Mouse (Mus musculus): Measurements from ENCODE around the gene Ctsg. TPM values are rescaled to one million over a fixed set of nuclear protein-coding genes. Genes with fewer than 3 reads are reported as not detected.
"Not testable (repeated sequence)": the region's sequence is repeated elsewhere in the genome, so short reads cannot be mapped to it uniquely, and the experiment has no call there.

Ctsg gene
- polyA plus RNA-seq, 1 experiment from 2014 or later = not detected

DNA sequence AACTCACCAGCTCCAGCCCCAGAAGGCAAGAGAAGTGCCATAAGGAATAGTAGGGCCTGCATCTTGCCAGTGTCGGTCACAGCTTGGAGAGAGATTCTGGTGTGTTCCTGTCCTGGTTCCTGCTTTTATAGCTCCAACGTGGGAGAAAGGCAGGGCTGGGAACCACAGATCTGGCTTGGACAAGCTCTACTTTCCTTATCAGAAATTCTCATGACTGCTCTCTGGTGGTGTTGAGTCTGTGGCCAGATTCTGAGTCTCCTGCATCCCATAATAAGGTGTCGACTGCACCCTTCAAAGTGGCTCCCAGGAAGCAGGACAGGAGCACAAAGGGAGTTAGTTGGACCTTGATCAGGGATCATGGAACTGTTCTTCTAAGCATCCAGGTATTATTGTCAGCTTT is 40.2 kb downstream of the Ctsg start, which contains the start of gene Mcpt4:
TSS of gene Mcpt4 (minus strand) at position 101 of the 400 bp plus-strand sequence.
- not testable (repeated sequence) for H3K4me2 ChIP-seq (ENCODE audit: low read depth, low read length); H3K27ac ChIP-seq (replicated peaks; ENCODE audit: low read depth, low read length); H3K36me3 ChIP-seq (replicated peaks; ENCODE audit: control insufficient read depth, insufficient read depth, low read depth, low read length); ATAC-seq (replicated peaks; ENCODE audit: insufficient number of reproducible peaks, low FRiP score, low TSS enrichment, low read depth); H3K9ac ChIP-seq (replicated peaks; ENCODE audit: low read length); H3K9me3 ChIP-seq (replicated peaks; ENCODE audit: control insufficient read depth, low read length); H3K4me3 ChIP-seq (ENCODE audit: low read depth, low read length); H3K4me1 ChIP-seq (ENCODE audit: control insufficient read depth, insufficient read depth, low read length); DNase-seq (ENCODE audit: low spot score); H3K27me3 ChIP-seq (ENCODE audit: control insufficient read depth, insufficient read depth, low read length)
- 79% methylated on average over 3 of the region's 3 CpGs for WGBS

DNA sequence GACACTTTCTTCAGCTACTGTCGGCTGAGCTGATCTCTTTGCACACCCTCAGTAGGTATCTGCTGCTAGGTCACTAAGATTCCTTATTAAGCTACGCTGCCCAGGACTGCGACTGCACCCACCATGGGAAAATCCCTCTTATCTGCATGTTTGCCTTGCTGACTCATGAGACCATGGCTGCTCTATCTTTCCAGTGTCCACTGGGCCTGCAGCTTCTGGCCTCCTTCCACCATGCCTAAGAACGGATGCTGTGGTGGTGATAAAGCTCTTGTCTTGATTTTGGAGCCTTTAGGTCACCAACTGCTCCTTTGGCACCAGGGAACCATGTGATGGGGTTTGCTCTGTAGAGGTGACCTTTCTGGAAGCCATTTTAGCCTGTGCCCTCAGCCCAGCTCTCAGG is 44.7 kb downstream of the Ctsg start:
- DNase-seq (ENCODE audit: low spot score) (no peak), ATAC-seq (replicated peaks; ENCODE audit: insufficient number of reproducible peaks, low FRiP score, low TSS enrichment, low read depth) (no peak)
- no peaks in the 10 kb centered on the region for H3K36me3 ChIP-seq (replicated peaks; ENCODE audit: control insufficient read depth, insufficient read depth, low read depth, low read length)
- H3K9me3 ChIP-seq (replicated peaks; ENCODE audit: control insufficient read depth, low read length) = no peaks in the 10 kb centered on the region
- H3K27ac ChIP-seq (replicated peaks; ENCODE audit: low read depth, low read length) = no peak overlapping the region
- H3K9ac ChIP-seq (replicated peaks; ENCODE audit: low read length) = no peak overlapping the region
- 81% methylated on average over 4 of the region's 4 CpGs for WGBS
- H3K4me1 ChIP-seq (ENCODE audit: control insufficient read depth, insufficient read depth, low read length) = no peaks in the 10 kb centered on the region
- no peaks in the 10 kb centered on the region for H3K27me3 ChIP-seq (ENCODE audit: control insufficient read depth, insufficient read depth, low read length)
- H3K4me2 ChIP-seq (ENCODE audit: low read depth, low read length) = no peak overlapping the region
- H3K4me3 ChIP-seq (ENCODE audit: low read depth, low read length) = no peak overlapping the region

DNA sequence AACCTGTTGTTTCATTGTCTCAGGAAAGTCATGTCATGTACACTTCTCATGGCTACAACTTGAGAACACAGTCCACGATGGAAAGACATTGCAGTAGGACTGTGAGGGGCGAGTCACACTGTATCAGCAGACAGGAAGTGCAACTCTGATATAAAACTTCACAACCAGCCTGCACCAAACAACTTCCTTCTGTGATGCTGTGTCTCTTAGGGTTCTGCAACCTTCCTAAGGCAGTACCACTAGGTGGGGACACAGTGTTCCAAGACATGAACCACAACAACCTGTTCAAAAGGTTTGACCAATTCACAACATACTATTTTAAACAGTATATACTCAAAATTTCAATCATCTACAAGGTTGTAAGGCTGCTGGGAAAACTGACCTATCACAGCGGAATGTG is 47.0 kb downstream of the Ctsg start:
- no peak overlapping the region for H3K9ac ChIP-seq (replicated peaks; ENCODE audit: low read length)
- H3K4me1 ChIP-seq (ENCODE audit: control insufficient read depth, insufficient read depth, low read length) = no peaks in the 10 kb centered on the region
- H3K9me3 ChIP-seq (replicated peaks; ENCODE audit: control insufficient read depth, low read length) = no peaks in the 10 kb centered on the region
- no peak overlapping the region for H3K4me2 ChIP-seq (ENCODE audit: low read depth, low read length)
- no peaks in the 10 kb centered on the region for H3K36me3 ChIP-seq (replicated peaks; ENCODE audit: control insufficient read depth, insufficient read depth, low read depth, low read length)
- ATAC-seq (replicated peaks; ENCODE audit: insufficient number of reproducible peaks, low FRiP score, low TSS enrichment, low read depth) (no peak), DNase-seq (ENCODE audit: low spot score) (no peak)
- no peak overlapping the region for H3K27ac ChIP-seq (replicated peaks; ENCODE audit: low read depth, low read length)
- 78% methylated on average over 3 of the region's 3 CpGs for whole genome bisulfite sequencing
- H3K4me3 ChIP-seq (ENCODE audit: low read depth, low read length) = no peak overlapping the region
- H3K27me3 ChIP-seq (ENCODE audit: control insufficient read depth, insufficient read depth, low read length) = no peaks in the 10 kb centered on the region

Small RNA genes lying within 50 kb of the gene (microRNA-seq; reads per million reads assigned to microRNA genes)
- gene Mir6949 (ENCODE audit: borderline number of aligned reads) = not detected

Other genes with a start within 250 kb of the Ctsg start
- 13.6 and 19.4 TPM in 2 replicates for gene Nynrin, start 248.6 kb downstream of the Ctsg start, polyA plus RNA-seq (2014; fragmentation: Nextera tagmentation; extraction: Ambion mirVana)
- 0.07 and 0.17 TPM in 2 replicates for gene Cbln3, start 218.2 kb downstream of the Ctsg start, polyA plus RNA-seq (2014; fragmentation: Nextera tagmentation; extraction: Ambion mirVana)
- 10.4 and 11.9 TPM in 2 replicates for gene Khnyn, start 217.6 kb downstream of the Ctsg start, polyA plus RNA-seq (2014; fragmentation: Nextera tagmentation; extraction: Ambion mirVana)
- 55.7 and 59.4 TPM in 2 replicates for gene Sdr39u1, start 202.3 kb downstream of the Ctsg start, polyA plus RNA-seq (2014; fragmentation: Nextera tagmentation; extraction: Ambion mirVana)
- not detected in 2 replicates for gene Cma1, start 157.9 kb downstream of the Ctsg start, polyA plus RNA-seq (2014; fragmentation: Nextera tagmentation; extraction: Ambion mirVana)
- gene Cma2, start 151.6 kb downstream of the Ctsg start, polyA plus RNA-seq (2014; fragmentation: Nextera tagmentation; extraction: Ambion mirVana) = not detected in 2 replicates
- not detected in 2 replicates for gene Mcpt1, start 84.6 kb downstream of the Ctsg start, polyA plus RNA-seq (2014; fragmentation: Nextera tagmentation; extraction: Ambion mirVana)
- not detected in 2 replicates for gene Mcpt9, start 72.1 kb downstream of the Ctsg start, polyA plus RNA-seq (2014; fragmentation: Nextera tagmentation; extraction: Ambion mirVana)
- not detected in 2 replicates for gene Mcpt2, start 60.5 kb downstream of the Ctsg start, polyA plus RNA-seq (2014; fragmentation: Nextera tagmentation; extraction: Ambion mirVana)
- not detected in 2 replicates for gene Mcpt4, start 40.3 kb downstream of the Ctsg start, polyA plus RNA-seq (2014; fragmentation: Nextera tagmentation; extraction: Ambion mirVana)
- gene Mcpt8, start 17.3 kb downstream of the Ctsg start, polyA plus RNA-seq (2014; fragmentation: Nextera tagmentation; extraction: Ambion mirVana) = not detected in 2 replicates
- gene Gzme, start 18.1 kb upstream of the Ctsg start, polyA plus RNA-seq (2014; fragmentation: Nextera tagmentation; extraction: Ambion mirVana) = not detected in 2 replicates
- gene Gzmd, start 30.0 kb upstream of the Ctsg start, polyA plus RNA-seq (2014; fragmentation: Nextera tagmentation; extraction: Ambion mirVana) = not detected in 2 replicates
- not detected in 2 replicates for gene Gzmg, start 57.0 kb upstream of the Ctsg start, polyA plus RNA-seq (2014; fragmentation: Nextera tagmentation; extraction: Ambion mirVana)
- gene Gzmn, start 72.0 kb upstream of the Ctsg start, polyA plus RNA-seq (2014; fragmentation: Nextera tagmentation; extraction: Ambion mirVana) = not detected in 2 replicates
- not detected in 2 replicates for gene Gzmf, start 108.8 kb upstream of the Ctsg start, polyA plus RNA-seq (2014; fragmentation: Nextera tagmentation; extraction: Ambion mirVana)
- not detected in 2 replicates for gene Gzmc, start 132.1 kb upstream of the Ctsg start, polyA plus RNA-seq (2014; fragmentation: Nextera tagmentation; extraction: Ambion mirVana)
- gene Gzmb, start 159.7 kb upstream of the Ctsg start, polyA plus RNA-seq (2014; fragmentation: Nextera tagmentation; extraction: Ambion mirVana) = not detected in 2 replicates